Mouse (Mus musculus) midbrain, embryonic 10.5 days (tissue): ENCODE results near the gene Stx4a. TPM values are rescaled to one million over a fixed set of nuclear protein-coding genes. Genes with fewer than 3 reads are reported as not detected.

ENCODE experiments used
- DNase-seq: peaks from one replicate; pipeline ENCODE4 v3.0.0-alpha.2; 2017; ENCODE audit warnings: low spot score
- H3K27ac ChIP-seq: fragments of 300-500 bp; sonication (generic); replicated peaks from 2 replicates; pipeline ENCODE4 v1.5.1; 2016; ENCODE audit warnings: mild to moderate bottlenecking
- H3K27me3 ChIP-seq: fragments of 300-500 bp; sonication (generic); 2 replicates; pipeline ENCODE4 v1.6.1; 2016; ENCODE audit warnings: low read depth, mild to moderate bottlenecking; ENCODE audit not compliant: poor library complexity, severe bottlenecking
- H3K36me3 ChIP-seq: fragments of 300-500 bp; sonication (generic); 2 replicates; pipeline ENCODE4 v1.6.1; 2016; ENCODE audit warnings: mild to moderate bottlenecking, moderate library complexity
- H3K4me1 ChIP-seq: fragments of 300-500 bp; sonication (generic); 2 replicates; pipeline ENCODE4 v1.6.1; 2016
- H3K4me3 ChIP-seq: fragments of 300-500 bp; sonication (generic); 2 replicates; pipeline ENCODE4 v1.5.1; 2016; ENCODE audit warnings: mild to moderate bottlenecking, moderate library complexity
- H3K9me3 ChIP-seq: fragments of 300-500 bp; sonication (generic); replicated peaks from 2 replicates; pipeline ENCODE4 v1.6.1; 2016; ENCODE audit warnings: mild to moderate bottlenecking
- WGBS: fragments of 180-500 bp; shearing (Covaris S2); methylation state at CpG from one replicate; pipeline ENCODE4 v1.1.7; 2016; 5-methylcytosine and 5-hydroxymethylcytosine counted together
- polyA plus RNA-seq: library from polyadenylated mRNA; unstranded; fragments of >200 nt; fragmentation: Nextera tagmentation; extraction: Ambion mirVana; gene quantifications from 2 replicates; pipeline ENCODE4 v1.2.1, GENCODE M21; 2016

The Stx4a gene
- polyA plus RNA-seq, 1 experiment from 2014 or later, result 19.5 TPM

DNA sequence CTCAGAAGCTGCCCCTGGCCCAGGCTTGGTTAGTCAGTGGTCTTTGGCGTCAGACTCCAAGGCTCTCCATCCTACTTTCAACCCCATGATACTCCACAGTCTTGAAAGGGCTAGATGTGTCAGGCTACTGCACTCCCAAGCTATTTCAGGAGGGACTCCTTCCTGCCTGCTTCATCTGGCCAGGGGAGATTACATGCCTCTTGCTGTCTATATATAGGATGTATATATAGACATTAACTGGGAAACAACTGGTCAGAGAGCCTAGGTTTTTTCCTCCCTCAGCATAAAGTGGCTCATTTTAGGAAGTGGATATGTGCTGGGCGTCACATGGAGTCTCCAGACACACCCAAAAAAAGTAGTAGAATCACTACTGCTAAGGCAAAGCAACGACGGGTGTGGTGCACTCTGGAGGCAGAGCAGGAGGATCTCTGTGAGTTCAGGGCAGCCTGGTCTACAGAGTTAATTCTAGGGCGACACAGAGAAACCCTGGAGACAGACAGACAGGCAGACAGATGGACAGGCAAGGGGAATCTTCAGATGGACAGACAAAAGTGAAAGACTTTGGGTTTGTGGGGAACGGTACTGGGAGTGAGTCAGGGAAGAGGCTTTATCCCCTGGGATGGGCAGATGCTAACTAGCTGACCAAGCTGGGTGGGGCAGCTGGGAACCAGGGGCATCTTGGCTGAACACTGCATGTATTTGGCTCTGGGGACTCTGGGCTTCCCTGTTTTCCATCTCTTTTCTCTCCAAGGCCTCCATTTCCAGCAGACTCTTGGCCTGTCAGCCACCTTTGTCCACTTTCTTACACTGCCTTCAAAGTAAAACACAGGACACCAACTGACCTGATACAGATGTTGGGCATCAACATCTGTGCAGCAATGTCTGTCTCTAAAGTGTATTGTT lies 26.1 kb downstream of the Stx4a start:
- Histone ChIP-seq H3K9me3 (no peaks in the 10 kb centered on the region), H3K27me3 (no peaks in the 10 kb centered on the region), H3K4me1 (no peaks in the 10 kb centered on the region), H3K36me3 (peaks cover 9% of the 10 kb centered on the region; the same call in 1 of the 2 replicates), H3K4me3 (no peak overlapping the region), H3K27ac (no peak overlapping the region)
- 78% methylated on average over 6 of the region's 6 CpGs for WGBS
- DNase-seq, result no peak

DNA sequence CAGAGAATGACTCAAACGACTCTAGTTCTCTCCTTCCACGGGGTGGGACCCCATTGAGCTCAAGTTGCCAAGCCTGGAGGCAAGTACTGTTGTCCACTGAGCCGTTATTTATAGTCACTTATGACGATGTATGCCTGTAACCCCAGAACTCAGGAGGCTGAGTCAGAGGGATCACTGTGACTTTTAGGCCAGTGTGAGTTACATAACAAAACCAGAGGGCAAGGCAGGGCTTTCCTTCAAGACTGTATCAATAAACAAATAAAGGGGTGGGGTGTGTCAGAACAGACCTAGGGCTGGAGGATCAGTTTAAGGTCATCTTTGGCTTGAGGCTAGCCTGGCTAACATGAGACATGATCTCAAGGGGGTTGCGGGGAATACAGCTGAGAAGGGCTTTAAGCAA lies 26.8 kb downstream of the Stx4a start:
- 82% methylated on average over 5 of the region's 5 CpGs for WGBS
- Histone ChIP-seq H3K4me3 (no peak overlapping the region), H3K27me3 (no peaks in the 10 kb centered on the region), H3K4me1 (no peaks in the 10 kb centered on the region), H3K27ac (no peak overlapping the region), H3K36me3 (peaks cover 9% of the 10 kb centered on the region; the same call in 1 of the 2 replicates), H3K9me3 (no peaks in the 10 kb centered on the region)
- DNase-seq, result no peak

DNA sequence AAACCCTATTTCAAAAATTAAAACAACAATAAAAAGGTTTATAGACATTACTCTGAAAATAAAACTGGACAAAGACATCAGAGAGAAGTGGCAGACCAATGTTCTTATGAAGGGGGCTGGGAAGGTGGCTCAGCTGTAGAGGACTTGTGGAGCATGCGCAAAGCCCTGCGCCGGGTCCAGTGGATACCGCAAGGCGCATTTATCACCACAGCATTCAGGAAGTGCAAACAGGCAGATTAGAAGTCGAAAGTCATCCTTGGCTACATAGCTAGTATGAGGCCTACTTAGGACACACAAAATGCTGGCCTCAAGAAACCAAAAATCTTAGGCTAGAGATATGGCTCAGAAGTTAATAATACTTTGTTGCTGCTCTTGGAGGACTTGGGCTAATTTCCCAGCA lies 34.2 kb downstream of the Stx4a start:
- H3K36me3 ChIP-seq, result peaks cover 4% of the 10 kb centered on the region; the same call in 1 of the 2 replicates
- H3K4me1 ChIP-seq, result no peaks in the 10 kb centered on the region
- DNase-seq, result no peak
- H3K9me3 ChIP-seq, result no peaks in the 10 kb centered on the region
- WGBS, result 93% methylated on average over 6 of the region's 6 CpGs
- no peaks in the 10 kb centered on the region for H3K27me3 ChIP-seq
- H3K27ac ChIP-seq, result no peak overlapping the region
- no peak overlapping the region for H3K4me3 ChIP-seq

DNA sequence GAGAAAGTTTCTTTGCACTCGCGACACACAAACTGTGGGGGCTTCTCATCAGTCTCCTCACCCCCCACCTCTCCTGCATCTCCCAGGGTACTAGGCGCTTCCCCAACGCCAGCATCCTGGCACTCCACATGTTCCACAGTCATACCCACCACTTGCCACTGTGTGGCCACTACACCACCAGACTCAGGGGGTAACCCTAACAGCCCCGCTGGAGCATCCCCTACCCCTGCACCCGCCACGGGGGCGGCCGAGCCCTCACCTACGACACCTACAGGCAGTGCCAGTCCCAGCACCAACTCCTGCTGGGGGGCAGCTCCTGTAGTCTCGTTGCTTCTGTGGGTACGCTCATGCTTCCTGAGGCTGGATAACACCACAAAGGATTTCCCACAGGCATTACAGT lies 42.3 kb downstream of the Stx4a start:
- no peak for DNase-seq
- Histone ChIP-seq H3K9me3 (no peaks in the 10 kb centered on the region), H3K36me3 (peaks cover 73% of the 10 kb centered on the region), H3K27me3 (no peaks in the 10 kb centered on the region), H3K4me3 (no peak overlapping the region), H3K4me1 (0 out of 2 replicates have a peak, but pooled peaks cover 3% of the 10 kb centered on the region), H3K27ac (no peak overlapping the region)
- 95% methylated on average over 12 of the region's 12 CpGs for WGBS

DNA sequence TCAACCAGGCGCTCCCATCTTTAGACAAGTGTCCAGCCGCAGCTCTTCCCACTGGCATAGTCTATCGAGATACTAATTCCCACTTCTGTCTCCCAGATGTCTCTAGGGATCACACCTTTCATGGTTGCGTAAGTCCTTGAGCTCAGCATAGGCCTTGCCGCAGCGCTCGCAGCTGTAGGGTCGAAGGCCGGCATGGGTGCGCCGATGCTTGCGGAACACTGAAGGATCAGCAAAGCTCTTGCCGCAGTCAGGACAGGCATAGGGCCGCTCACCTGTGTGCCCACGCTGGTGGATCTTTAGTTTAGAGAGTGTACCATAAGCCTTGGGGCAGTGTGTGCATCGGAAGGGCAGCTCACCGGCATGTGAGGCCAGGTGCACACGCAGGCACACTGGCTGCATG lies 43.5 kb downstream of the Stx4a start:
- WGBS, result 97% methylated on average over 18 of the region's 18 CpGs

DNA sequence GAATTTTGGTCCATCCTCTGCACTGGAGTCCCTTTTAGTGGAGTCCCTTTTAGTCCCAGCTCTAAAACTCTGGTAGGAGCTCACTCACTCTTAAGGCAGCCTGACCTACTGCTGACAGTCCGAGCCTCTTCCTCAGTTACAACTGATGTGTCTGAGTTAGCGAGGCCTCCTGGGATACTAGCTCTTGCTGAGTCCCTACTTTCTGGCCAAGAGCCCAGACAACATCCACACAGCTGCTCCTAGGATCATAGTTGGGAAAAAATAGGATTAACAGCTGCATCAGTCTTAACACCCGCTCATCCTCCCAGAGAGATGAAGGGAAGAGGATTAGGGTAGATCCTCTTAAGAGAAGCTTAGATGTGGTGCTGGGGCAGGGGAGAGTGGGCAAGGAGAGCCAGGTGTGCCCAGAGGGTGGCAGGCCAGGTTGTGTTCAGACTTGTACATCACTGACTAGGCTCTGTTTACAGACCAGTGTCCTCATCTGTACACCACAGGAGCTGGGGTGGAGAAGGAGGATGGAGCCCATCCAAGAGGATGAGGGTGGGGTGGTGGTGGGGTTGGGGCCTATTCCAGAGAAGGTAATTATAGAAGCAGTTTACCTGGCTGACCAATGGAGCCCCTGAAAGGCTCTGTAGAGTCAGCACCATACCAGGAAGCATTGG lies 45.2 kb downstream of the Stx4a start:
- Histone ChIP-seq H3K4me1 (peaks cover 14% of the 10 kb centered on the region), H3K27ac (no peak overlapping the region), H3K27me3 (no peaks in the 10 kb centered on the region), H3K36me3 (peaks cover 92% of the 10 kb centered on the region), H3K4me3 (no peak overlapping the region), H3K9me3 (no peaks in the 10 kb centered on the region)
- no peak for DNase-seq
- WGBS, result 78% methylated on average over 3 of the region's 3 CpGs

More for the DNA sequence above, 43.5 kb downstream of the Stx4a start:
- Histone ChIP-seq H3K4me3 (no peak overlapping the region), H3K36me3 (peaks cover 80% of the 10 kb centered on the region), H3K27ac (no peak overlapping the region), H3K27me3 (no peaks in the 10 kb centered on the region), H3K9me3 (no peaks in the 10 kb centered on the region), H3K4me1 (0 out of 2 replicates have a peak, but pooled peaks cover 3% of the 10 kb centered on the region)
- DNase-seq, result no peak

DNA sequence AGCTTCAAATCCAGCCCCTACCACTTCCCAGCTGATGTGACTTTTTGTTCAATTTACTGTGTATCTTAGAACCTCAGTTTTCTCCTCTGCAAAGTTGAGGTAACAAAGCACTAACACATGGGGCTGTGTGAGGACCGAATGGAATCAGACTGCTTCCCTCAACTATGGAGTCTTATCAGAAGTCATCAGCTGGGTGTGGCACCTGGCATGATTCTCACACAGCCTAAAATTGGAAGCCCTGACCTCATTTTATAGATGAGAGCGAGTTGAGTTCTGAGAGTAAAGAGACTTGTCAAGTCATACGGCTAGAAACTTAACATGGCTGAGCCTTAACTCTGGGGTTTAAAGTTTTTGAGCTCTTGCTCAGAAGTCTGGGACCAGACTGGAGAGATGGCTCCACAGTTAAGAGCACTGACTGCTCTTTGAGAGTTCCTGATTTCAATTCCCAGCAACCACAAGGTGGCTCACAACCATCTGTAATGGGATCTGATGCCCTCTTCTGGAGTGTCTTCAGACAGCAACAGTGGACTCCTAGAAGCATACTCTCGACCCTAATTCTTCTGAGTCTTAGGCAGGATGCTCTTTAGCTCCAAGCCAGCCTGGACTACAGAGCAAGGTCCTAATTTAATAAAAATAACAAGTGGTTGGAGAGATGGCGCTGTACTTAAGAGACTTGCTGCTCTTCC lies 46.2 kb downstream of the Stx4a start:
- no peak overlapping the region for H3K27ac ChIP-seq
- no peaks in the 10 kb centered on the region for H3K27me3 ChIP-seq
- H3K4me3 ChIP-seq, result no peak overlapping the region
- peaks cover 82% of the 10 kb centered on the region for H3K36me3 ChIP-seq
- peaks cover 19% of the 10 kb centered on the region for H3K4me1 ChIP-seq
- WGBS, result 80% methylated on average over 5 of the region's 5 CpGs
- H3K9me3 ChIP-seq, result no peaks in the 10 kb centered on the region
- no peak for DNase-seq

DNA sequence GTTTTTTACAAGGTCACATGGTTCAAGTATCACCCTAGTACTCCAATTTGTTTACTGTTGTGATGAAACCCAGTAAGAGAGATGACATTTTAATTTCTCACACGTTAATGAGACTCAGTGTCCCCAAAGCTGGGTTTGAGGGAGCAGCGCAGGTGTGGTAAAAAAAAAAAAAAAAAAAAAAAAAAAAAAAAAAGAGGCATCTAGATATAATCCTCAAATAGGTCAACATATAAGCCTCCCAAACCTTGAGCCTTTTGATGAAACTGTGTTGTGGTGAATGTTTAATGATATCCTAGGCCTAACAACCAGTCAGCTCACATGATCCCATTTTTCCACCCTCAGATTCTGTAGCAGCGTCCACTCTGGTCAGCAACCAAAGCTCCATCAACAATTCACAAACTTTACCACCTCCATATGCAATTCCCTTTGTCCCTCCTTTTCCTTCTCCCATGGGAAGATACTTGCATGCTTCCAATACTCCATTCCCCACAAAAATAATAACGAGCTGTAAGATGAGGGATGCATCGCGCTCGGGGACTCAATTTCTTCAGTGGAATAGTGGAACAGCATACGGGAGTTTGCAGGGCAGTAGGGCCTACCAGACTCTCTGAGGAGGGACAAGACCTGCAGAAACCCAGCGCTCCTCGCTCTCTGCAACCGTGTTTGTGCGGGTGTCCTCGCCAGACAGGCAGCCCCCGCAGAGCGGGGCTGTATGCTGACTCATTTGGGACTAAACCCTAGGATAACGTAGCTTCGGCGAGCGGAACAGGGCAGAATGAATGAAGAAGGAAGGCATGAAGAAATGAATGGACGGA lies 50.9 kb downstream of the Stx4a start:
- H3K36me3 ChIP-seq, result peaks cover 63% of the 10 kb centered on the region
- H3K27me3 ChIP-seq, result no peaks in the 10 kb centered on the region
- H3K4me3 ChIP-seq, result peak overlapping the region; percentile 96
- no peaks in the 10 kb centered on the region for H3K9me3 ChIP-seq
- peak overlapping the region; percentile 97 for H3K27ac ChIP-seq
- 5% methylated on average over 20 of the region's 20 CpGs for WGBS
- no peak for DNase-seq
- H3K4me1 ChIP-seq, result peaks cover 27% of the 10 kb centered on the region

DNA sequence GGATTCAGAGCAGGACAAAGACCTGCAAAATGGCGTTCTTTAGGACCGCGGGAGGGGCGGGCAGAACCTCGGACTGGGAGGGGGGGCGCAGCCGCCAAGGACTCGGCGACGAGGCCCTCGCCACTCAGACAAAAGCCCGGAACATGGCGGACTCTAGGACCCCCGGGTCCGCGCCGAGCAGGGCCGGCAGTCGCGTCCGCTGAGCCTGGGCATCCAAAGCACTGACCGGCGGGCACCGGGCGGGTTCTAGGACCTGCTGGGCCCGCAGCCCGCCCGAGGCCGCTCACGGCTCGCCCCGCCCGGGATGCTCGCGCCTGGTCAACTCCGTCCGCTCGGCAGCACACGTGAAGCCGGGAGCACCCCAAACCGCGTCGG lies 51.5 kb downstream of the Stx4a start:
- DNase-seq, result peak; percentile 100
- WGBS, result under 1% methylated on average over 39 of the region's 43 CpGs
- Histone ChIP-seq H3K27ac (peak overlapping the region; percentile 97), H3K4me3 (peak overlapping the region; percentile 96), H3K27me3 (no peaks in the 10 kb centered on the region), H3K4me1 (peaks cover 27% of the 10 kb centered on the region), H3K36me3 (peaks cover 63% of the 10 kb centered on the region), H3K9me3 (no peaks in the 10 kb centered on the region)

DNA sequence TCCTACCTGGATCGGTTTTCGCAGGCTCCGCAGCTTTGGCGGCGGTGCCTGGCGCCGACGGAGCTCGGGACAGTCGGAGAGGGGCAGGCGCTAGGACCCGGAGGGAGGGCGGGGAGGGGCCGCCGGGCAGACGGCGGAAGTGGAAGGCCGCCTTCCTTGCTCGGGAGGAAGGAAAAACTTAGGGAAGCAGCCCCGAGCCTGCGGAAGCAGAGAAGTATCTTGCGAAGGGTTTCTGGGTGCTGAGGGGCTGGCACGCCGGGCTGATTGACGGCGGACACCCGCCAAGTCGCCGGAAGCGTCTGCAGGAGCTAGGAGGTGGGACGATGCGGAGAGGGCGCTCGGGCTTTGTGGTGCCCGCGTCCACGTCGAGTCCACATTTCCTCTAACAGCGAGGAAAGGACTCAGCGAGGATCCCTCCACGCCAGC lies 52.0 kb downstream of the Stx4a start, which contains the start of gene Zfp646:
Gene Zfp646 (plus strand): TSS at position 181 of the 426 bp plus-strand sequence.
- peak within 1 kb of the TSS; percentile 96 for H3K4me3 ChIP-seq
- H3K9me3 ChIP-seq, result no peaks in the 10 kb centered on the region
- H3K27me3 ChIP-seq, result no peaks in the 10 kb centered on the region
- WGBS, result 0% methylated on average over 41 of the region's 41 CpGs
- DNase-seq, result peak; percentile 93
- peaks cover 63% of the 10 kb centered on the region for H3K36me3 ChIP-seq
- peaks cover 27% of the 10 kb centered on the region for H3K4me1 ChIP-seq
- peak within 1 kb of the TSS; percentile 97 for H3K27ac ChIP-seq

DNA sequence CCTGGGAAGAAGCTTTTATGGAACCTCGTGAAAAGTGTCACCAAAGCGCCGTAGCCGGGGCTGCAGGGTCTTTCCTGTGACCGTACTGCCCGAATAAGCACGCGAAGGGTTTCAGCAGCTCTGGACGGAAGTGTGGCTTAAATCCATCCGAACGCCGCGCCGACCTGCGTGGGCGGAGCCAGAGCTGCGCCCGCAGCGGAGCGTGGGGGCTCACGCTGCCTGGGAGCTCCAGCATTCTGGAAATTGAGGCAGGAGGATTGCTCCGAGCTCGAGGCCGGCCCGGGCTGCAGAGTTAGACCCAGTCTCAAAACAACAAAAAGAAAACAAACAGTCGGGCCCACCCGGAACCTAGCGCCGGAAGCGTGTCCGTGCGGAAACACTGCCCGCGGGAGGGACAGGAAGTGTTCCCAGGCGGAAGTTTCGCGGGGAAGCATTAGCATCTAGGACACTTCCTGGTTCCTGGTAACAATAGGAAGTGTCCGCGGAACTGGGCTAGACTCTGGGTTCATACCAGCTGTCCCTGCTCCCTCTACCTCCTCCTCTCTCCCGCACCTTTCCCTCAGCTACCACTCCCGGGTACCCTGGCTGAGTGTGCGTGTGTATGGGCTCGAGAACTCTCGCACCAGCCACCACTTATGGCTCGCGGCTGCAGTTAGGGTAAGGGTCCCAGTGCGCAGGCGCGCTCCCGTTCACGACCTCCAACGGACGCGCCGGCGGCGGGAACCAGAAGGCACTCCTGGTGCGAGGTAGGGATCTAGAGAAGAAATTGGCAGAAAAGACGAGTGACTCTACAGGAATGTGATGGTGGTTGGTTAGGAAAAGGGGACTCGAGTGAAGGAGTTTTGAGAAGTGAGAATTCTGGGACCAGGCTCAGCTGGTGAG lies 52.6 kb downstream of the Stx4a start, which contains the start of gene Zfp668:
Gene Zfp668 (minus strand): TSS at position 362 of the 882 bp plus-strand sequence.
- under 1% methylated on average over 60 of the region's 60 CpGs for WGBS
- H3K4me1 ChIP-seq, result peaks cover 27% of the 10 kb centered on the region
- peak; percentile 93 for DNase-seq
- peak within 1 kb of the TSS; percentile 96 for H3K4me3 ChIP-seq
- H3K27me3 ChIP-seq, result no peaks in the 10 kb centered on the region
- peaks cover 63% of the 10 kb centered on the region for H3K36me3 ChIP-seq
- peak within 1 kb of the TSS; percentile 97 for H3K27ac ChIP-seq
- no peaks in the 10 kb centered on the region for H3K9me3 ChIP-seq
